Mouse (Mus musculus): ENCODE data around the gene BC003965.

BC003965 gene

GRCm38 (mm10) chr17:25184129-25184691, at the start of gene BC003965:
TSS of gene BC003965 (plus strand) at chr17:25184554.
- peak; percentile 87 to 97 for DNase-seq (ENCODE audit: low spot score in 2 of 2)

GRCm38 (mm10) chr17:25135622-25136021, 48.7 kb upstream of the BC003965 start:
- no peak for DNase-seq (ENCODE audit: low spot score in 2 of 2)

GRCm38 (mm10) chr17:25138803-25139202, 45.6 kb upstream of the BC003965 start:
- DNase-seq (ENCODE audit: low spot score in 2 of 2) = no peak

- DNase-seq (ENCODE audit: low spot score in 2 of 2) = no peak
Measured at GRCm38 (mm10) chr17:25139960-25140359, 44.4 kb upstream of the BC003965 start.

GRCm38 (mm10) chr17:25162161-25162560, 22.2 kb upstream of the BC003965 start, which contains the start of gene Ccdc154:
TSS of gene Ccdc154 (plus strand) at chr17:25162461.
- no peak for DNase-seq (ENCODE audit: low spot score in 2 of 2)

- no peak for DNase-seq (ENCODE audit: low spot score in 2 of 2)
Measured at GRCm38 (mm10) chr17:25163387-25163786, 21.0 kb upstream of the BC003965 start.

GRCm38 (mm10) chr17:25164770-25165169, 19.6 kb upstream of the BC003965 start:
- DNase-seq (ENCODE audit: low spot score in 2 of 2) = no peak

GRCm38 (mm10) chr17:25165970-25166671, 18.2 kb upstream of the BC003965 start:
- no peak for DNase-seq (ENCODE audit: low spot score in 2 of 2)

GRCm38 (mm10) chr17:25169706-25170105, 14.6 kb upstream of the BC003965 start:
- DNase-seq (ENCODE audit: low spot score in 2 of 2) = no peak

- no peak for DNase-seq (ENCODE audit: low spot score in 2 of 2)
Measured at GRCm38 (mm10) chr17:25172558-25172957, 11.8 kb upstream of the BC003965 start.

- no peak for DNase-seq (ENCODE audit: low spot score in 2 of 2)
Measured at GRCm38 (mm10) chr17:25175411-25175810, 8.9 kb upstream of the BC003965 start, which contains the start of gene Gm38655. TSS of gene Gm38655 (minus strand) at chr17:25175471.

- DNase-seq (ENCODE audit: low spot score in 2 of 2) = no peak
Measured at GRCm38 (mm10) chr17:25183232-25183631, 1.1 kb upstream of the BC003965 start.

- DNase-seq (ENCODE audit: low spot score in 2 of 2) = no peak
Measured at GRCm38 (mm10) chr17:25184961-25185360, 607 bp downstream of the BC003965 start.

- DNase-seq (ENCODE audit: low spot score in 2 of 2) = no peak
Measured at GRCm38 (mm10) chr17:25187784-25188149, 3.4 kb downstream of the BC003965 start.

GRCm38 (mm10) chr17:25188150-25189031, 4.0 kb downstream of the BC003965 start, which contains the start of gene Unkl:
TSS of gene Unkl (plus strand) at chr17:25188397.
- DNase-seq (ENCODE audit: low spot score in 2 of 2) = peak; percentile 42 to 67

- DNase-seq (ENCODE audit: low spot score in 2 of 2) = no peak
Measured at GRCm38 (mm10) chr17:25189091-25189490, 4.7 kb downstream of the BC003965 start.

GRCm38 (mm10) chr17:25202401-25202800, 18.0 kb downstream of the BC003965 start:
- DNase-seq (ENCODE audit: low spot score in 2 of 2) = no peak

GRCm38 (mm10) chr17:25210006-25210405, 25.7 kb downstream of the BC003965 start:
- no peak for DNase-seq (ENCODE audit: low spot score in 2 of 2)

GRCm38 (mm10) chr17:25210680-25211466, 26.5 kb downstream of the BC003965 start:
- DNase-seq (ENCODE audit: low spot score in 2 of 2) = no peak

GRCm38 (mm10) chr17:25211705-25212104, 27.4 kb downstream of the BC003965 start:
- DNase-seq (ENCODE audit: low spot score in 2 of 2) = no peak

- DNase-seq (ENCODE audit: low spot score in 2 of 2) = no peak
Measured at GRCm38 (mm10) chr17:25215431-25215830, 31.1 kb downstream of the BC003965 start.
